Comparison of ENCODE assay signal across 9 mouse cellular contexts in genomic region chrX:155376538-155376937, GRCm38 (mm10). TPM values are rescaled to one million over a fixed set of nuclear protein-coding genes. Genes with fewer than 3 reads are reported as not detected.
DNase-seq lines count a peak whose midpoint lies in the region; ATAC-seq and TF ChIP-seq lines count a peak whose summit lies in the region.
"Had no signal": no experiment of that assay in that cellular context is flagged by ENCODE, and none has a peak within 500 bp of the region (broad histone marks: within the 10 kb centered on the region; RNA-seq: fewer than 3 reads in every experiment).

No protein-coding gene starts in this region.

- DNase-seq in cerebellum, adult 2 months: peak; percentile 15 to 34
- no peak for DNase-seq in cerebellum, adult 9-11 months
- peak; percentile 43 for DNase-seq in liver
- DNase-seq in adrenal gland, postnatal 10 days: peak; percentile 40
- DNase-seq in lung, adult 18-20 months: peak; percentile 3 to 11
- peak; percentile 37 for DNase-seq in thymus, postnatal 0 days (ENCODE audit: low spot score)

- no peak overlapping the region for H3K27ac ChIP-seq in cerebellum, adult 2 months (ENCODE audit: insufficient read depth, low read length)
- no peak overlapping the region for H3K27ac ChIP-seq in liver, embryonic 12.5 days

- no peak for ATAC-seq in liver, embryonic 12.5 days
- 0 out of 2 replicates have a peak, but pooled peaks have one; percentile 65 for ATAC-seq in erythroblast, adult 5-6 weeks (replicated peaks; ENCODE audit: low FRiP score, poor library complexity, severe bottlenecking)

- no peak overlapping the region for H3K4me3 ChIP-seq in cerebellum, adult 2 months (replicated peaks; ENCODE audit: insufficient read depth, low read depth, low read length)
- no peak overlapping the region for H3K4me3 ChIP-seq in liver, embryonic 12.5 days
- H3K4me3 ChIP-seq: myocyte had no signal

- 27% methylated on average over 2 of the region's 2 CpGs for WGBS in cerebellum, adult 2 months
- 18% methylated on average over 2 of the region's 2 CpGs for WGBS in liver, embryonic 12.5 days (ENCODE audit: insufficient replicate concordance)

- H3K36me3 ChIP-seq in liver, embryonic 12.5 days: no peaks in the 10 kb centered on the region

- H3K9ac ChIP-seq in liver, embryonic 12.5 days: no peak overlapping the region

- H3K9me3 ChIP-seq in liver, embryonic 12.5 days (replicated peaks): no peaks in the 10 kb centered on the region

- no peaks in the 10 kb centered on the region for H3K4me1 ChIP-seq in cerebellum, adult 2 months (ENCODE audit: control insufficient read depth, insufficient read depth, low read length)
- H3K4me1 ChIP-seq in liver, embryonic 12.5 days: no peaks in the 10 kb centered on the region

- peak; percentile 29; the same call in 1 of the 2 replicates for TF ChIP-seq CTCF in cerebellum, adult 2 months (IDR thresholded peaks at IDR 0.05; ENCODE audit: borderline replicate concordance, insufficient read depth, low read depth, low read length)

- H3K27me3 ChIP-seq in cerebellum, adult 2 months (ENCODE audit: control insufficient read depth, insufficient read depth, low read length): no peaks in the 10 kb centered on the region
- H3K27me3 ChIP-seq in liver, embryonic 12.5 days (replicated peaks): no peaks in the 10 kb centered on the region

- no peak overlapping the region for H3K4me2 ChIP-seq in liver, embryonic 12.5 days

- TF ChIP-seq POLR2A in cerebellum, adult 2 months (IDR thresholded peaks at IDR 0.05; ENCODE audit: borderline replicate concordance, insufficient read depth, low read length): no peak

RNA-seq across cellular contexts. Expression of gene Prdx4, which starts 36.0 kb away (rescaled TPM):
- polyA plus RNA-seq in cerebellum, adult 2 months (2012; rRNA removed): 40.7 and 41.8 TPM in 2 replicates
- polyA plus RNA-seq in liver, embryonic 12.5 days (2016; fragmentation: Nextera tagmentation; extraction: Ambion mirVana): 137 and 143 TPM in 2 replicates
- total RNA-seq in adrenal gland, postnatal 10 days (2021): 100 to 1,000 TPM in 1 of 2 experiments, 10 to 100 TPM in 1; 80.1 to 104 TPM
- total RNA-seq in erythroblast, adult 5-6 weeks (2015; ENCODE audit: low replicate concordance): 13.0 and 15.0 TPM in 2 replicates
- total RNA-seq in erythroblast, adult 5-6 weeks (2017; ENCODE audit: low replicate concordance): 9.1 and 10.6 TPM in 2 replicates
- 83.4 and 93.1 TPM in 2 replicates for polyA plus RNA-seq in thymus, postnatal 0 days (2015; fragmentation: Nextera tagmentation; extraction: Ambion mirVana)
